Mouse (Mus musculus): Measurements from ENCODE around the gene Sec22a.

GRCm38 (mm10) chr16:35317460-35317859 is 46.3 kb downstream of the Sec22a start:
- TF ChIP-seq USF1 (IDR thresholded peaks at IDR 0.05; ENCODE audit: low read depth, low read length) (no peak), CHD2 (IDR thresholded peaks at IDR 0.05; ENCODE audit: low read length) (no peak), ZNF384 (IDR thresholded peaks at IDR 0.05; ENCODE audit: low read depth, low read length) (no peak), HCFC1 (IDR thresholded peaks at IDR 0.05; ENCODE audit: low read depth, low read length) (no peak), POLR2A (IDR thresholded peaks at IDR 0.05; ENCODE audit: control insufficient read depth in 1 of 2, insufficient read depth in 1 of 2, low read depth in 1 of 2, low read length in 2 of 2, poor library complexity in 1 of 2) (no peak), ETS1 (IDR thresholded peaks at IDR 0.05; ENCODE audit: low read depth, low read length) (no peak), CTCF (IDR thresholded peaks at IDR 0.05 in 2 of 3, conservative IDR thresholded peaks at IDR 0.05 in 1 of 3; ENCODE audit: control insufficient read depth in 1 of 3, insufficient read depth in 1 of 3, low read depth in 2 of 3, low read length in 3 of 3, poor library complexity in 1 of 3, severe bottlenecking in 1 of 3) (no peak), ZKSCAN1 (IDR thresholded peaks at IDR 0.05; ENCODE audit: low read depth, low read length) (no peak), ZC3H11A (IDR thresholded peaks at IDR 0.05; ENCODE audit: low read depth, low read length) (no peak)

Data from MEL (cell line).